Mouse (Mus musculus) layer of hippocampus, postnatal 10 days (tissue): ENCODE results near the gene Tubgcp5. TPM values are rescaled to one million over a fixed set of nuclear protein-coding genes. Genes with fewer than 3 reads are reported as not detected.
A peak's percentile ranks its signal among the peaks of the same experiment; 100 is the strongest.

Experiments used
- DNase-seq, 2 experiments: peaks; one replicate each; pipeline ENCODE4 v3.0.0; 2021; ENCODE audit warnings: low spot score in 2 of 2
- total RNA-seq, 2 experiments: library from RNA; stranded (reverse); gene quantifications; 2 replicates each; pipeline ENCODE4 v1.2.3; 2021

The Tubgcp5 gene
- total RNA-seq, 2 experiments from 2014 or later: 25.9 to 27.5 TPM

DNA sequence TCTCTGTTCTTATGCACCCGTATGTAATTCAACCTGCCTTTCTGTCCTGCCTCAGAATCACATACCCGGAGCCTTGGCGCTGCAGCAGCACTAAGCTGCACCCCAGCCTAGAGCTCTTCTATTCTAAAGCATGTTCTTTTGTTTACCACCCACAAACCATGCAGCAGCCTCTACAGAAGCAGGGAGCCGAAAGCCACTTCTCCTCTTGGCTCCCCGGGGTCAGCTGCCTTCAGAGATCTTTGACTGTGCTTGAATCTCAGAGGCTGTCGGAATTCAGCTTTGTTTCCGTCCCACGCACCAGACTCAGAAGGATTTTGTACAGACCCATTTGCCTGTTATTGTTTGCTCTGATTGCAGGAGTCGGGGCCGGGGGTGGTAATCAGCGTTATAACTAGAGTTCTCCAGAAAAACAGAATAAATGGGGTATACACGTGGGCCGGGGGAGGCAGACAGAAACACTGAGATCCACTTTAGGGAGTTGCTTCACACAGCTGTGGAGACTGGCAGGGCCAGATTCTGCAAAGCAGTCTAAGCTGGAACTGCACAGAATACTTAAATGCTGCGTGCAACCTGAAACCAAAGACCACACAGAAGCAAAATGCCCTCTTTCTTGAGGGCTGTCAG, 56.1 kb downstream of the Tubgcp5 start:
- peak; percentile 40 to 48 for DNase-seq

DNA sequence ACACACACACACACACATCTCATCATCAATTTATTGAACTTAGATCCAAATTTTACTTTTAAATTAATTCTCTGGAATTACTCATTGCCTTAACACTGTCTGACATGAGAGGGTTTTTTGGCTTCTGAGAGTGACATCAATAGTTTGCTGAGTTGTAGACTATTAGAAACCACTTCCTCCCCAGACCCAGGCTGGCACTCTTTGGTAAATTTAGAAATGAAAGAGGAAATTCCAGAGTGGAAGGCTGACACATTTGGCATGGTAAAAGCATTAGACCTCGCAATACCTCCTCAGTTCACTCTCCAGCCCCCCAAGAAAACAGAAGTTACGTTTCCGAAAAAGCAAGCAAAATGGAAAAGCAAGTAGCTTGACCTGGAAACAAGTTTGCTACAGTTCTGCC, 58.8 kb downstream of the Tubgcp5 start:
- no peak for DNase-seq

DNA sequence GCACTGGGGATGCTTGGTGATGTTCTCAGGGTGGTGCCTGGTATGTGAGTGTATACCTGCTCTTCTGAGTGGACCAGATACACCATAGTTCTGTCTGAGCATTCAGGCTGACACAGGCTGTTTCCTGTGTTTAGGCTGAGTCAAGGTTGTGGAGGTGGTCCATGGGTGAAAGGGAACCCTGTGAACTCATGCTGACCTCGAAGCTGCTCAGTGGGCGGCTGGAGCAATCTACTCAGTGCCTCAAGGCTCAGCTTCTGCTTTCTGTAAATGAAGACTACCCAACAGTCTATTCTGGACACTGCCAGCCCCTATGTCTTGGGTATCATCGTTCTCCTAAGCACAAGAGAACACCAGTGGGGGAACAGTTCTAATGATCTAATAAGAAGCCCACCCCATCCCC, 61.6 kb downstream of the Tubgcp5 start:
- no peak for DNase-seq

DNA sequence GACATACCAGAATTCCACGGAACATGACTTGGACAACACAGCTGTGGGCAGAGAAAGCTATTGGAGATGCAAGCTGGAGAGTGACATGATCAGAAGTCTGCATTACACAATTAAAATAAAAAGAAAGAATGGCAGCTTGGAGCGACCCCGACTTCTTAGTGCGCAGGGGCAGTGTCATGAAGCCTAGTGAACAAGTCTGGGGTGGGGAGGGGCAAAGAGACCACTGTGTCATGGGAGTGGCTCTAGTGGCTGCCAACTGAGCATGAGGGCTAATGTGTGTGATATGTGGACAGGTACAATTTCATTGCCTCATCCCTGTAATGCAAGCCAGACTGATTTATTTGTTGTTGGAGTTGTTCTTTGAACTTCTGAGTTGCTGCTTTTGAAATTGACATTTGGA, 62.8 kb downstream of the Tubgcp5 start:
- no peak for DNase-seq

GRCm38 (mm10) chr7:55857729-55858128, 63.8 kb downstream of the Tubgcp5 start:
- DNase-seq: no peak

GRCm38 (mm10) chr7:55858836-55859517, 65.0 kb downstream of the Tubgcp5 start:
- no peak for DNase-seq

GRCm38 (mm10) chr7:55859518-55859872, 65.5 kb downstream of the Tubgcp5 start:
- DNase-seq: no peak

DNA sequence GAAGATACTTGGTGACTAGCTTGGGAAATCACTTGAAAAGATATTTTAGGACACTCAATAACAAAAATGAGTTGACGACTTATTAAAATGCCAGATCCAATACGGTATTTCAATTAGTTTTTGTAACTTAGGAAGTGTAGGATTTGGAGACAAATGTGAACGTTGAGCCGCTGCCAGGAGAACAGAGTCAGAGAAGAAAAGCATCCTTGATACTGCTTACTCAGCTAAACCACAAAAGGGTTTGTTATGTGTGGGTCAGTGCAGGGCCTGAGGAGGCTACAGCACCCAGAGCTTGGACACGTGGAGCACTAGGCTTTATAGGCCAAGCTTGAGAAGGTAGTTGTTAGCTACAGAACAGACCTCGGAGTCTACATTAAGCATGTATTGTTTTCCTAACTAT, 66.0 kb downstream of the Tubgcp5 start:
- DNase-seq: no peak

DNA sequence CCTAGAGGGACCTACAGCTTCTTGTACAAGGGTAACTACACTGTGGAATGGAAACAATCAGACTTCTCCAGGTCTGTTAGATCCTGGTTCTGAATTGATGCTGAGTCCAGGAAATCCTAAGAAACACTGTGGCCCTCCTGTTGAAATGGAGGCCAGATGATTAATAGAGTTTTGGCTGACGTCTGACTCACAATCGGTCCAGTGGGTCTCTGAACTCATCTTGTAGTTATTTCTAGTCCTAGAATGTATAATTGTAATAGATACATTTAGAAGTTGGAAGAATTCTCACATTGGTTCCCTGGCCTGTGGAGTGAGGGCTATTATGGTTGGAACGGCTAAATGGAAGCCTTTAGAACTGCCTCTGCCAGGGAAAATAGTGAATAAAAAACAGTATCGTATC, 67.2 kb downstream of the Tubgcp5 start:
- no peak for DNase-seq

DNA sequence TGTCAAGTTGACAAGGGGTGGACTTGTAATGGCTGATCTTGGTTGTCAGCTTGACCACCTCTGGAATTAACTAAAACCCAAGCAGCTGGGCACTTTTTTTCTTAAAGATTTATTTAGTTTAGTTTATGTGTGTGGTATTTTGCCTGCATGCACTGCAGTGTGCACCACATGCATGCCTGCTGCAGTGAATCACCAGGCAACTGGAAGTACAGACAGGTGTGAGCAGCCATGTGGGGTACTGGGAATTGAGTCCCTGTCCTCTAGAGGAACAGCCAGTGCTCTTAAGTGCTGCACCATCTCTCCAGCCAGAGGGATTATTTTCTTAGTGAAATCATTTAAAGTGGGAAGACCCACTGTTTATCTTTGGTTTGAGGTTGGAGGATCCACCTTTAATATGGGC, 71.1 kb downstream of the Tubgcp5 start:
- DNase-seq: no peak

DNA sequence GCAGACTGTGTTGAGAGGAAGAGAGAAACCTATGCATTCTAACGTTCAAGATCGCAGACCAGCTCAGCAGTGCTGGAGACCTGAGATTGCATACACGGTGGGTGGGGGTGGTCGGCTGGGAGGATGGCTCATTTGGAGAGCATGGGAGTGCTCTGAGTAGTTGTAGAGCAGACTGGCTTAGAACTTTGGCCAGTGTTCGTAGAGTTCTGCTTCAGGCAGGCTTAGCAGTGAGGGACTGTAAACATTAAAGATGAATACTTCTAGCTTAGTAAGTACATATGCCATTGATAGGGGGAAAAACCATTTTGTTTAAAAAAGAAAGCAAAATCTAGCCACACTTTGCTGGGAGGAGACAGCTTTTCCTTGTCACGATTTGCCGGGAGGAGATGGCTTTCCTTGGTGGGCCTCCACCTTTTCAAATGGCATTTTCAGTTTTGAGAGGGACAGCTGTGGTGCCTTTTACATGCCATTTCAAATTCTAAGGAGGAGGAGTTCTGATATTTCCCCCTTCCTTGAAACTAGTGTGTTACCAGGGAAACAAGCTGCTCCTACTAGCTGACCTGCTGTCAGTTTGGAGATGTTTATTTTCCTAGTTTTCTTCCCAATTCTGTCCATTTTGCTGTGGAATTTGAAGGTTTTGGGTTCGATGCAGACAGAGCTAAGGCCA, 71.9 kb downstream of the Tubgcp5 start:
- DNase-seq: no peak

GRCm38 (mm10) chr7:55868247-55868646, 74.3 kb downstream of the Tubgcp5 start:
- DNase-seq: no peak

DNA sequence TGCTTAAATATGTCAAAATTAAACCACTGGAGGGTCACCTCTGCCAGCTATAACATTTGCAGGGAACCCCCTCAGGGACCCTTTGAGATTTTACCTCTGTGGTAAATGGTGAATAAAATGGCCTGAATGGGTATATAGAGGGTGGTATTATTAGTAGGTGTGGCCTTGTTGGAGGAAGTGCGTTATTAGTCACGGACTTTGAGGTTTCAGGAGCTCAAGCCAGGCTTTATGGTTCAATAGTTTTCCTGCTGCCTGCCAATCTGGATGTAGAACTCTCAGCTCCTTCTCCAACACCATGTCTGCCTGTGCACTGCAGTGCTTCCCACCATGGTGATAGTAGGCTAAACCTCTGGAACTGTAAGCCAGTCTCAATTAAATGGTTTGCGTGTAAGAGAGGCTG, 75.3 kb downstream of the Tubgcp5 start:
- no peak for DNase-seq

DNA sequence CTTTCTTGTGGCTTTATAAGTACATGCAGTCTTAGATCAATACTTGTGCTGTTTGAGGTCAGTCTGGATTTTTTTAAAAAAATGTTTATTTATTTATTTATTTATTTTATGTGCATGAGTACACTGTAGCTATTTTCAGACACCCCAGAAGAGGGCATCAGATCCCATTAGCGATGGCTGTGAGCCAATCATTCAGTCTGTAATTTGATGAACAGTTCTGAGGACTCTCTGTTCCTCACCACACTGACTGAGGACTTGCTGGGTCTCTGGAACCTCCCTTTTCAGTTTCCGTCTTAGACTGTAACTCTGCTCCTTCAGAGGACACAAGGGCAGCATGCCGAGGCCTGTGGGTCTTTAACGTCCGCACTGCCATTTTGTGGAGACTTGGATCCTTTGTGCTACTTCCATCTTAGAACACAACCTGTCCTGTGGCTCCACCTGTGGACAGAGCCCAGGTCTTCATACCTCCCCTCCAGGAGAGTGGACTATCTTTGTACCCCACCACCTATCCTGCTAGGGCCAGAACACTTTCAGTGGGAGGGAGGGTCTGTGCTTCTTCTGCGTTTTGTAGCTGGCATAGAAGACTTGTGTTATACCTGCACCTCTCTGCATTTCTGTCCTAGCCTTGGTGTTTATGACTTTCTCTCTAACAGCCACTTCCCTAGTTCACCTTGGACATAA, 76.5 kb downstream of the Tubgcp5 start:
- DNase-seq: peak; percentile 43 to 56

- DNase-seq: no peak
These were observed 77.5 kb downstream of the Tubgcp5 start for GRCm38 (mm10) chr7:55871476-55871875.

GRCm38 (mm10) chr7:55874703-55875102, 80.7 kb downstream of the Tubgcp5 start:
- DNase-seq: no peak

GRCm38 (mm10) chr7:55877721-55878120, 83.8 kb downstream of the Tubgcp5 start:
- no peak for DNase-seq

DNA sequence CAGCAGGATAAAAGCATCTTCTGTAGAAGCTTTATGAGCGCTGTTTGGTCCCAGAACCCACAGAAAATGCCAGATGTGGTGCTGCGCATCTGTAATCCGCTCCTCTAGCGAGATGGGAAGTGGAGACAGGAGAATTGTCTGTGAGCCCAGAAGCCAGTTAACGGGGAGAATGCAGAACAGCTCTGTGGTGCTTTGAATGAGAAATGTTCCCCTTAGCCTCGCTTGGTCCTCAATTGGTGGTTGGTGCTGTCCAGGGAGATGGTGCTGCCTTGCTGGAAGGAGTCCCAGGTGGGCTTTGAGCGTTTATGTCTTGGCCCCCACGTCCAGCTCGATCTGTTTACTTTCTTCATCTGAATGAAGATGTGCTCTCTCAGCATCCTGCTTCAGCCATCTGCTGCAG, 86.9 kb downstream of the Tubgcp5 start:
- DNase-seq: no peak
